In genomic region chr8:22193432-22194010, GRCm38 (mm10) we compare ENCODE assay signal across 8 mouse cellular contexts. TPM values are rescaled to one million over a fixed set of nuclear protein-coding genes. Genes with fewer than 3 reads are reported as not detected.
DNase-seq lines count a peak whose midpoint lies in the region; ATAC-seq and TF ChIP-seq lines count a peak whose summit lies in the region.

No protein-coding gene starts in this region.

- H3K9me3 ChIP-seq in kidney, embryonic 16.5 days (ENCODE audit: low read length), result no peaks in the 10 kb centered on the region
- H3K9me3 ChIP-seq in hindbrain, embryonic 11.5 days (ENCODE audit: control insufficient read depth, low read length), result no peaks in the 10 kb centered on the region
- H3K9me3 ChIP-seq in liver, postnatal 0 days (ENCODE audit: low read length), result no peaks in the 10 kb centered on the region

- H3K9ac ChIP-seq in kidney, embryonic 16.5 days (replicated peaks; ENCODE audit: low read length), result peak overlapping the region; percentile 95
- peak overlapping the region; percentile 93 for H3K9ac ChIP-seq in hindbrain, embryonic 11.5 days (ENCODE audit: low read depth, low read length)
- peak overlapping the region; percentile 89 for H3K9ac ChIP-seq in liver, postnatal 0 days (replicated peaks)

- peaks cover 14% of the 10 kb centered on the region; the same call in 1 of the 2 replicates for H3K4me1 ChIP-seq in kidney, embryonic 16.5 days (ENCODE audit: insufficient read depth, low read length)
- H3K4me1 ChIP-seq in hindbrain, embryonic 11.5 days (replicated peaks; ENCODE audit: control insufficient read depth, insufficient read depth, low read length), result no peaks in the 10 kb centered on the region
- peaks cover 14% of the 10 kb centered on the region for H3K4me1 ChIP-seq in liver, postnatal 0 days (ENCODE audit: insufficient read depth)

- 12% methylated on average over 12 of the region's 12 CpGs for WGBS in kidney, embryonic 16.5 days
- WGBS in hindbrain, embryonic 11.5 days, result 18% methylated on average over 12 of the region's 12 CpGs
- WGBS in liver, postnatal 0 days (ENCODE audit: insufficient replicate concordance), result 9% methylated on average over 12 of the region's 12 CpGs

- no peaks in the 10 kb centered on the region for H3K27me3 ChIP-seq in kidney, embryonic 16.5 days (ENCODE audit: insufficient read depth, low read length)
- H3K27me3 ChIP-seq in hindbrain, embryonic 11.5 days (ENCODE audit: control insufficient read depth, insufficient read depth, low read length), result no peaks in the 10 kb centered on the region
- H3K27me3 ChIP-seq in liver, postnatal 0 days (ENCODE audit: insufficient read depth, low read length), result no peaks in the 10 kb centered on the region
- H3K27me3 ChIP-seq in splenic B cell, adult 2 months (ENCODE audit: control insufficient read depth, insufficient read depth, low read length, poor library complexity, severe bottlenecking), result no peaks in the 10 kb centered on the region

- peak overlapping the region; percentile 99 for H3K27ac ChIP-seq in kidney, embryonic 16.5 days (ENCODE audit: low read length)
- peak overlapping the region; percentile 97 for H3K27ac ChIP-seq in hindbrain, embryonic 11.5 days (ENCODE audit: low read depth, low read length)
- peak overlapping the region; percentile 97 for H3K27ac ChIP-seq in liver, postnatal 0 days (ENCODE audit: low read depth)

- H3K4me2 ChIP-seq in kidney, embryonic 16.5 days (replicated peaks; ENCODE audit: low read depth, low read length), result peak overlapping the region; percentile 75
- peak overlapping the region; percentile 60 for H3K4me2 ChIP-seq in hindbrain, embryonic 11.5 days (replicated peaks; ENCODE audit: low read depth, low read length)
- peak overlapping the region; percentile 87 for H3K4me2 ChIP-seq in liver, postnatal 0 days (ENCODE audit: low read depth, low read length)

- no peaks in the 10 kb centered on the region for H3K36me3 ChIP-seq in kidney, embryonic 16.5 days (ENCODE audit: insufficient read depth, low read length)
- no peaks in the 10 kb centered on the region for H3K36me3 ChIP-seq in hindbrain, embryonic 11.5 days (ENCODE audit: control insufficient read depth, insufficient read depth, low read length)
- no peaks in the 10 kb centered on the region for H3K36me3 ChIP-seq in liver, postnatal 0 days (replicated peaks; ENCODE audit: insufficient read depth, low read length)
- no peaks in the 10 kb centered on the region for H3K36me3 ChIP-seq in splenic B cell, adult 2 months (ENCODE audit: control insufficient read depth, insufficient read depth, low read length, poor library complexity, severe bottlenecking)

- no peak for TF ChIP-seq CTCF in liver, postnatal 0 days (IDR thresholded peaks at IDR 0.05; ENCODE audit: low read depth)

- peak overlapping the region; percentile 84 for H3K4me3 ChIP-seq in kidney, embryonic 16.5 days (ENCODE audit: low read length)
- peak overlapping the region; percentile 77 for H3K4me3 ChIP-seq in hindbrain, embryonic 11.5 days (ENCODE audit: low read depth, low read length)
- H3K4me3 ChIP-seq in liver, postnatal 0 days (ENCODE audit: low read depth, low read length), result peak overlapping the region; percentile 81

- ATAC-seq in kidney, embryonic 16.5 days (ENCODE audit: low FRiP score, low TSS enrichment), result peak; percentile 33; the same call in 1 of the 2 replicates
- ATAC-seq in hindbrain, embryonic 11.5 days (ENCODE audit: low FRiP score), result peak; percentile 31; the same call in 1 of the 2 replicates
- no peak; the same call in 1 of the 2 replicates for ATAC-seq in liver, postnatal 0 days

- DNase-seq in kidney, postnatal 4 days, result no peak
- peak; percentile 45 for DNase-seq in brain, adult 2 months (ENCODE audit: low read depth, low spot score)
- no peak for DNase-seq in hindbrain, embryonic 11.5 days (ENCODE audit: low spot score)
- DNase-seq in liver, postnatal 0 days, result peak; percentile 31
- peak; percentile 46 for DNase-seq in splenic B cell, adult 2 months (ENCODE audit: low read depth, low spot score)
- DNase-seq in gastrocnemius, postnatal 4 days (ENCODE audit: low spot score in 2 of 2), result no peak
- no peak for DNase-seq in layer of hippocampus, adult 9-11 months

- no peak for TF ChIP-seq EP300 in liver, postnatal 0 days (IDR thresholded peaks at IDR 0.05; ENCODE audit: low read depth)

RNA-seq across cellular contexts. Expression of gene Vps36, which starts 0.9 kb away (rescaled TPM):
- polyA plus RNA-seq in kidney, embryonic 16.5 days (2015; fragmentation: Nextera tagmentation; extraction: Ambion mirVana), result 35.8 and 39.5 TPM in 2 replicates
- 35.8 and 39.8 TPM in 2 replicates for polyA plus RNA-seq in hindbrain, embryonic 11.5 days (2014; fragmentation: Nextera tagmentation; extraction: Ambion mirVana)
- 10.4 and 10.6 TPM in 2 replicates for polyA plus RNA-seq in liver, postnatal 0 days (2015; fragmentation: Nextera tagmentation; extraction: Ambion mirVana)
- total RNA-seq in gastrocnemius, postnatal 4 days (2021), result 10 to 100 TPM; 24.3 to 24.6 TPM

RNA-seq across cellular contexts. Expression of gene Ckap2, which starts 7.9 kb away (rescaled TPM):
- 38.5 and 40.6 TPM in 2 replicates for polyA plus RNA-seq in kidney, embryonic 16.5 days (2015; fragmentation: Nextera tagmentation; extraction: Ambion mirVana)
- 52.1 and 58.7 TPM in 2 replicates for polyA plus RNA-seq in hindbrain, embryonic 11.5 days (2014; fragmentation: Nextera tagmentation; extraction: Ambion mirVana)
- 9.4 and 10.0 TPM in 2 replicates for polyA plus RNA-seq in liver, postnatal 0 days (2015; fragmentation: Nextera tagmentation; extraction: Ambion mirVana)
- total RNA-seq in gastrocnemius, postnatal 4 days (2021), result 10 to 100 TPM; 15.6 to 16.4 TPM

RNA-seq across cellular contexts. Expression of gene Nek3, which starts 27.3 kb away (rescaled TPM):
- 5.9 and 7.2 TPM in 2 replicates for polyA plus RNA-seq in kidney, embryonic 16.5 days (2015; fragmentation: Nextera tagmentation; extraction: Ambion mirVana)
- 10.2 and 10.5 TPM in 2 replicates for polyA plus RNA-seq in hindbrain, embryonic 11.5 days (2014; fragmentation: Nextera tagmentation; extraction: Ambion mirVana)
- polyA plus RNA-seq in liver, postnatal 0 days (2015; fragmentation: Nextera tagmentation; extraction: Ambion mirVana), result 0.96 and 1.2 TPM in 2 replicates
- 1 to 10 TPM; 3.5 to 3.6 TPM for total RNA-seq in gastrocnemius, postnatal 4 days (2021)

RNA-seq across cellular contexts. Expression of gene Thsd1, which starts 33.6 kb away (rescaled TPM):
- polyA plus RNA-seq in kidney, embryonic 16.5 days (2015; fragmentation: Nextera tagmentation; extraction: Ambion mirVana), result 18.1 and 18.7 TPM in 2 replicates
- polyA plus RNA-seq in hindbrain, embryonic 11.5 days (2014; fragmentation: Nextera tagmentation; extraction: Ambion mirVana), result 8.8 and 10.8 TPM in 2 replicates
- 1.7 and 1.9 TPM in 2 replicates for polyA plus RNA-seq in liver, postnatal 0 days (2015; fragmentation: Nextera tagmentation; extraction: Ambion mirVana)
- 1 to 10 TPM; 8.1 to 8.7 TPM for total RNA-seq in gastrocnemius, postnatal 4 days (2021)

Comparison
In these comparisons a context has a peak if more than half of its experiments do, and no peak if none do; other contexts are left out.
1. DNase-seq: peak in brain, adult 2 months (single experiment), liver, postnatal 0 days (single experiment) and splenic B cell, adult 2 months (single experiment); none in kidney, postnatal 4 days (0 of 2), hindbrain, embryonic 11.5 days (single experiment), gastrocnemius, postnatal 4 days (0 of 2) and layer of hippocampus, adult 9-11 months (single experiment).
2. Peak in every context shown above with its lines, with median percentiles within 50 percentile points of each other: H3K27ac ChIP-seq, H3K4me2 ChIP-seq, H3K4me3 ChIP-seq and H3K9ac ChIP-seq.